Mouse (Mus musculus) lung, embryonic 15.5 days (tissue): Measurements from ENCODE around the gene Fbxl14. TPM values are rescaled to one million over a fixed set of nuclear protein-coding genes. Genes with fewer than 3 reads are reported as not detected.

Experiments
- polyA plus RNA-seq: library from polyadenylated mRNA; unstranded; fragments of >200 nt; fragmentation: Nextera tagmentation; extraction: Ambion mirVana; gene quantifications from 2 replicates; pipeline ENCODE4 v1.2.1, GENCODE M21; 2015

Gene Fbxl14
- polyA plus RNA-seq, 1 experiment from 2014 or later = 4.6 TPM

Other genes with a start within 250 kb of the Fbxl14 start
- gene Cacna2d4, start 243.1 kb upstream of the Fbxl14 start, polyA plus RNA-seq = 0.19 TPM in 1 of 2 replicates, not detected in the other
- gene Lrtm2, start 148.9 kb upstream of the Fbxl14 start, polyA plus RNA-seq = 0.04 and 0.11 TPM in 2 replicates
- gene Adipor2, start 62.0 kb upstream of the Fbxl14 start, polyA plus RNA-seq = 42.8 and 43.6 TPM in 2 replicates
- gene Wnt5b, start 64.7 kb downstream of the Fbxl14 start, polyA plus RNA-seq = 7.7 and 8.2 TPM in 2 replicates